In genomic region chr11:21033823-21034401, GRCm38 (mm10) we compare ENCODE assay signal across 8 mouse cellular contexts. TPM values are rescaled to one million over a fixed set of nuclear protein-coding genes. Genes with fewer than 3 reads are reported as not detected.
DNase-seq lines count a peak whose midpoint lies in the region; ATAC-seq lines count a peak whose summit lies in the region.

No protein-coding gene starts in this region.

- peaks cover 11 to 15% of the 10 kb centered on the region in 2 experiments; a peak in 3 of 4 replicates for H3K4me1 ChIP-seq in heart, embryonic 14.5 days (ENCODE audit: control insufficient read depth in 2 of 2, insufficient read depth in 2 of 2, low read length in 2 of 2)

- no peak overlapping the region for H3K9ac ChIP-seq in heart, embryonic 14.5 days (ENCODE audit: low read length)

- H3K4me2 ChIP-seq in heart, embryonic 14.5 days (ENCODE audit: low read length) = 0 out of 2 replicates have a peak overlapping the region, but pooled peaks have one; percentile 21

- H3K36me3 ChIP-seq in heart, embryonic 14.5 days (ENCODE audit: control insufficient read depth, insufficient read depth, low read length) = no peaks in the 10 kb centered on the region

- H3K27ac ChIP-seq in heart, embryonic 14.5 days (replicated peaks in 1 of 2; ENCODE audit: control insufficient read depth in 1 of 2, insufficient read depth in 1 of 2, low read depth in 2 of 2, low read length in 2 of 2) = no peak overlapping the region

- no peak overlapping the region for H3K4me3 ChIP-seq in heart, embryonic 14.5 days (ENCODE audit: control insufficient read depth in 1 of 2, insufficient read depth in 1 of 2, low read depth in 1 of 2, low read length in 2 of 2)

- no peak for ATAC-seq in heart, embryonic 14.5 days (ENCODE audit: insufficient number of reproducible peaks, insufficient read depth, low FRiP score, low read depth)
- ATAC-seq in megakaryocyte-erythroid progenitor cell, adult 5-6 weeks (replicated peaks; ENCODE audit: low FRiP score, low TSS enrichment, poor library complexity, severe bottlenecking) = peak; percentile 65; the same call in 1 of the 2 replicates

- 46% methylated on average over 11 of the region's 11 CpGs for WGBS in heart, embryonic 14.5 days

- 0 out of 2 replicates have a peak, but pooled peaks cover 4% of the 10 kb centered on the region for H3K9me3 ChIP-seq in heart, embryonic 14.5 days (ENCODE audit: control insufficient read depth, low read length)

- peak; percentile 25 for DNase-seq in embryo, embryonic 11 days
- DNase-seq in embryo, embryonic 9.5 days (ENCODE audit: extremely low spot score) = no peak
- peak; percentile 79 for DNase-seq in MN1 (ENCODE audit: low spot score)
- peak; percentile 60 to 71 for DNase-seq in kidney, postnatal 4 days
- peak; percentile 11 to 34 for DNase-seq in thymus, adult 18-20 months
- no peak for DNase-seq in cerebellum, adult 18-20 months

- H3K27me3 ChIP-seq in heart, embryonic 14.5 days (ENCODE audit: control insufficient read depth, insufficient read depth, low read length) = no peaks in the 10 kb centered on the region

RNA-seq across cellular contexts. Expression of gene Peli1, which starts 57.2 kb away (rescaled TPM):
- polyA plus RNA-seq in heart, embryonic 14.5 days (2014; fragmentation: Nextera tagmentation; extraction: Ambion mirVana) = 26.8 and 27.2 TPM in 2 replicates
- 12.7 and 15.2 TPM in 2 replicates for total RNA-seq in megakaryocyte-erythroid progenitor cell, adult 5-6 weeks (2014; fragmentation: Nextera tagmentation)
- 13.1 and 18.8 TPM in 2 replicates for total RNA-seq in megakaryocyte-erythroid progenitor cell, adult 5-6 weeks (2017)

Comparison
In these comparisons a context has a peak if more than half of its experiments do, and no peak if none do; other contexts are left out.
1. DNase-seq: peak in embryo, embryonic 11 days (single experiment), MN1 (single experiment), kidney, postnatal 4 days (2 of 2) and thymus, adult 18-20 months (2 of 2); none in embryo, embryonic 9.5 days (single experiment) and cerebellum, adult 18-20 months (0 of 2).